Mouse (Mus musculus) stomach, postnatal 0 days (tissue): ENCODE measurements at regions not wholly inside any gene's neighbourhood (a gene's known extent, or its start where the extent isn't known, plus 50 kb on each side); places are given as distances from the start of the nearest gene placed in this dataset.

Experiments used
- CTCF ChIP-seq: IDR thresholded peaks from 2 replicates; pipeline ENCODE4 v1.5.1; 2016; ENCODE audit warnings: antibody characterized with exemption, low read depth, mild to moderate bottlenecking, moderate library complexity
- EP300 ChIP-seq: optimal IDR thresholded peaks from 2 replicates; pipeline ENCODE3; 2016; ENCODE audit warnings: antibody characterized with exemption

DNA sequence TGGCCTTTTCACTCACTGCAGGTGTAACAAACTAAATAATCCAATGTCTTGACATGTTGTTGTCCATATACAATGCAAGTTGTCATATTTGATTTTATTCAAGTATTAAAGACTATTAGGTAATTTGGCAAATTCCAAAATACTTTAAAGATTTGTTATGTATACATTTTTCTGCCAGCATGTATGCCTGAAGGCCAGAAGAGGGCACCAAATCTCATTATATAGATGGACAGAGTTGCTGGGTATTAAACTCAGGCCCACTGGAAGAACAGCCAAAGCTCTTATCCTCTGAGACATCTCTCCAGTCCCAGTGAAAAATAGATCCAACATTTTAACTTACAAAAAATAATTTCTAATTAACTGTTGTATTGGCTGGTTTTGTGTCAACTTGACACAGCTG lies 80.5 kb upstream of the Cenpq start:
- TF ChIP-seq CTCF (peak; percentile 23), EP300 (no peak)
